16 mouse cellular contexts compared by ENCODE assay signal in genomic region chr14:89062583-89063436, GRCm38 (mm10).
"Had no signal": no experiment of that assay in that cellular context is flagged by ENCODE, and none has a peak within 500 bp of the region (broad histone marks: within the 10 kb centered on the region; RNA-seq: fewer than 3 reads in every experiment).

No protein-coding gene starts in this region.

- H3K27ac ChIP-seq: intestine, embryonic 15.5 days; kidney, embryonic 15.5 days; limb, embryonic 15.5 days; liver, embryonic 12.5 days; neural tube, embryonic 15.5 days; stomach, embryonic 15.5 days had no signal

- DNase-seq: kidney, adult 18-20 months; kidney, postnatal 14 days; layer of hippocampus, postnatal 36 days; lung, embryonic 14.5 days; lung, postnatal 10 days; lung, postnatal 4 days; right cerebral cortex, postnatal 4 days; thymus, adult 2 months; thymus, postnatal 25 days had no signal

- H3K9ac ChIP-seq: intestine, embryonic 15.5 days; kidney, embryonic 15.5 days; limb, embryonic 15.5 days; liver, embryonic 12.5 days; lung, embryonic 14.5 days; neural tube, embryonic 15.5 days; stomach, embryonic 15.5 days had no signal

- ATAC-seq: intestine, embryonic 15.5 days; liver, embryonic 12.5 days had no signal

- H3K36me3 ChIP-seq: intestine, embryonic 15.5 days; kidney, embryonic 15.5 days; limb, embryonic 15.5 days; liver, embryonic 12.5 days; neural tube, embryonic 15.5 days; stomach, embryonic 15.5 days had no signal

- H3K4me3 ChIP-seq: intestine, embryonic 15.5 days; kidney, embryonic 15.5 days; limb, embryonic 15.5 days; liver, embryonic 12.5 days; myocyte; neural tube, embryonic 15.5 days; stomach, embryonic 15.5 days had no signal

- H3K9me3 ChIP-seq: intestine, embryonic 15.5 days; kidney, embryonic 15.5 days; limb, embryonic 15.5 days; liver, embryonic 12.5 days; neural tube, embryonic 15.5 days; stomach, embryonic 15.5 days had no signal

- H3K4me2 ChIP-seq: intestine, embryonic 15.5 days; kidney, embryonic 15.5 days; limb, embryonic 15.5 days; liver, embryonic 12.5 days; lung, embryonic 14.5 days; neural tube, embryonic 15.5 days; stomach, embryonic 15.5 days had no signal

- H3K27me3 ChIP-seq: intestine, embryonic 15.5 days; kidney, embryonic 15.5 days; limb, embryonic 15.5 days; liver, embryonic 12.5 days; neural tube, embryonic 15.5 days; stomach, embryonic 15.5 days had no signal

- H3K4me1 ChIP-seq: intestine, embryonic 15.5 days; kidney, embryonic 15.5 days; limb, embryonic 15.5 days; liver, embryonic 12.5 days; neural tube, embryonic 15.5 days; stomach, embryonic 15.5 days had no signal
